Mouse (Mus musculus): Measurements from ENCODE around the gene Gm14308. TPM values are rescaled to one million over a fixed set of nuclear protein-coding genes. Genes with fewer than 3 reads are reported as not detected.
"Not testable (repeated sequence)": the region's sequence is repeated elsewhere in the genome, so short reads cannot be mapped to it uniquely, and the experiment has no call there.

The Gm14308 gene
- polyA plus RNA-seq (2012; rRNA removed) = 4.8 and 6.4 TPM in 2 replicates

GRCm38 (mm10) chr2:176636244-176636643 is at the start of gene Gm14308:
Gm14308 (minus strand) TSS chr2:176636344.
- DNase-seq (ENCODE audit: low read depth) = not testable (repeated sequence)

DNA sequence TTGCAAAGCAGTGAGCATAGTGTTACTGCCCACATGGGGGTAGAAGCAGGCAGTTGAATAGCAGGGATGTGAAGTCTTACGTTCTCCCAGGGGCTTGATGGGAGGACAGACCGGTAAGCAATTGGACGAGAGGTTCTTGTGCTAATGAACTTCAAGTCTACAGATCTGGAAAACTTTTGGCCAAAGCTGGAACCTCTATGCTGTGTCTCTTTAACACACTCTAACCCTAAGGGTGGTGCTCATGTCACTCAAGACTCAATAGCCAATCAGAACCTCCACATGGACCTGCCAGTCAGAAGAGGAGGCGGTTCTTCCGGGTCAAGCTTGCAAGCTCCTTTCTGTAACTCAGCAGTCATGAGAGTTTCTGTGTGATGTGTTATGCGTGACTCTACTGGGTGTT is 34.1 kb upstream of the Gm14308 start, which contains the start of gene Zfp973:
TSS of gene Zfp973 (plus strand) at position 301 of the 400 bp plus-strand sequence.
- DNase-seq (ENCODE audit: low read depth) = not testable (repeated sequence)

Other genes with a start within 250 kb of the Gm14308 start
- gene Gm14435, start 212.8 kb downstream of the Gm14308 start, polyA plus RNA-seq (2012; rRNA removed) = 1.1 and 1.4 TPM in 2 replicates
- 7.1 and 12.7 TPM in 2 replicates for gene Gm14434, start 149.6 kb downstream of the Gm14308 start, polyA plus RNA-seq (2012; rRNA removed)
- gene Zfp967, start 115.3 kb downstream of the Gm14308 start, polyA plus RNA-seq (2012; rRNA removed) = not detected in 2 replicates
- 4.5 and 4.8 TPM in 2 replicates for gene Zfp973, start 34.2 kb upstream of the Gm14308 start, polyA plus RNA-seq (2012; rRNA removed)
- 5.0 and 7.2 TPM in 2 replicates for gene Gm14305, start 72.0 kb upstream of the Gm14308 start, polyA plus RNA-seq (2012; rRNA removed)
- 5.2 and 7.4 TPM in 2 replicates for gene Gm14295, start 162.3 kb upstream of the Gm14308 start, polyA plus RNA-seq (2012; rRNA removed)
- gene Gm14408, start 194.8 kb upstream of the Gm14308 start, polyA plus RNA-seq (2012; rRNA removed) = not detected in 2 replicates